Mouse (Mus musculus): Measurements from ENCODE around the gene H2-T3. TPM values are rescaled to one million over a fixed set of nuclear protein-coding genes. Genes with fewer than 3 reads are reported as not detected.

The H2-T3 gene
- polyA plus RNA-seq, 1 experiment, result 1.7 TPM

DNA sequence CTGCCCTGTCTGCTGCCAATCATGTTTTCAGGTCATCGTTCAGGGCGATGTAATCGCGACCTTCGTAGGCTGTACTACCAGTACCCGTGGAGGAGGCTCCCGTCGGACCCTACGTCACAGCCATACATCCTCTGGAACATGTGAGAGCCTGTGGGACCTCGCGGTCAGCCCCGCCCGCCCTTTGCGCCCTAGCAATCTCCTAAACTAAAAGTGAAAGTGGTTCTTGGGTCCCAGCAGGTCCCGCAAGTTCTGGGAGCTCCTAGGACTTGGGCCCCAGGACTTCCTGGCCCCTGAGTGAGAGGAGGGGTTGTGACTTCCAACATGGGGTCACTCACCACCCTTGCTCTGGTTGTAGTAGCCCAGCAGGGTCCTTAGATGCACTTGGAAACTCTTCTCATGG lies 15.4 kb upstream of the H2-T3 start:
- Histone ChIP-seq H3K27ac (ENCODE audit: control insufficient read depth, insufficient read depth, low read length) (no peak overlapping the region), H3K36me3 (ENCODE audit: control insufficient read depth, insufficient read depth, low read length) (no peaks in the 10 kb centered on the region), H3K4me1 (replicated peaks; ENCODE audit: control insufficient read depth, insufficient read depth, low read length) (peaks cover 10% of the 10 kb centered on the region; the same call in 1 of the 2 replicates), H3K27me3 (ENCODE audit: control insufficient read depth, insufficient read depth, low read length) (no peaks in the 10 kb centered on the region; the same call in 1 of the 2 replicates), H3K4me3 (ENCODE audit: control insufficient read depth, insufficient read depth, low read length) (peak overlapping the region; percentile 39)
- TF ChIP-seq POLR2A (IDR thresholded peaks at IDR 0.05; ENCODE audit: control insufficient read depth, extremely low read depth, insufficient read depth, low read length, poor library complexity), result no peak
- no peak for TF ChIP-seq CTCF (IDR thresholded peaks at IDR 0.05; ENCODE audit: borderline replicate concordance, control insufficient read depth, extremely low read depth, insufficient read depth, low read length, poor library complexity)
- whole genome bisulfite sequencing, result under 1% methylated on average over 15 of the region's 15 CpGs
- DNase-seq, result peak; percentile 24

DNA sequence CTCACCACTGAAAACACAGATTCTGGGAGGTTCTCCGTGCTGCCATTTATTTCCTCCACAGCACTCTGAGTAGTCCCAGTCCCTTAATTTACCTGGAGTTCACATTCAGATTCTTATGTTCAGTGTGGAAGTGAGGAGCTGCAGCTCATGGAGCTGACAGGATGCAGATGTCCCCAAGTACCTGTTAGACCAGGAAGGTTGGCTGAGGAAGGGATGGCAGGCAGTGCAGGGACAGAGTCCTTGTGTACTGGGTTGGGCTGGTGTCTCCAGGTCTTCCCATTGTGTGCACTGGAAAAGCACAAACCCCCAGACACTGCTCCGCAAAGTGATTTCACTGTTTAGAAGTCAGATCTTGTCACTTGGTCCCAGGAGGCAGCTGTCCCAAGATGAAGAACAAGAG lies 11.8 kb upstream of the H2-T3 start:
- H3K4me3 ChIP-seq (ENCODE audit: control insufficient read depth, insufficient read depth, low read length), result no peak overlapping the region
- no peak overlapping the region for H3K27ac ChIP-seq (ENCODE audit: control insufficient read depth, insufficient read depth, low read length)
- no peak for TF ChIP-seq CTCF (IDR thresholded peaks at IDR 0.05; ENCODE audit: borderline replicate concordance, control insufficient read depth, extremely low read depth, insufficient read depth, low read length, poor library complexity)
- no peak for TF ChIP-seq POLR2A (IDR thresholded peaks at IDR 0.05; ENCODE audit: control insufficient read depth, extremely low read depth, insufficient read depth, low read length, poor library complexity)
- no peaks in the 10 kb centered on the region for H3K36me3 ChIP-seq (ENCODE audit: control insufficient read depth, insufficient read depth, low read length)
- H3K4me1 ChIP-seq (replicated peaks; ENCODE audit: control insufficient read depth, insufficient read depth, low read length), result peaks cover 10% of the 10 kb centered on the region; the same call in 1 of the 2 replicates
- H3K27me3 ChIP-seq (ENCODE audit: control insufficient read depth, insufficient read depth, low read length), result no peaks in the 10 kb centered on the region; the same call in 1 of the 2 replicates
- WGBS, result 96% methylated on average over 2 of the region's 2 CpGs
- DNase-seq, result no peak

DNA sequence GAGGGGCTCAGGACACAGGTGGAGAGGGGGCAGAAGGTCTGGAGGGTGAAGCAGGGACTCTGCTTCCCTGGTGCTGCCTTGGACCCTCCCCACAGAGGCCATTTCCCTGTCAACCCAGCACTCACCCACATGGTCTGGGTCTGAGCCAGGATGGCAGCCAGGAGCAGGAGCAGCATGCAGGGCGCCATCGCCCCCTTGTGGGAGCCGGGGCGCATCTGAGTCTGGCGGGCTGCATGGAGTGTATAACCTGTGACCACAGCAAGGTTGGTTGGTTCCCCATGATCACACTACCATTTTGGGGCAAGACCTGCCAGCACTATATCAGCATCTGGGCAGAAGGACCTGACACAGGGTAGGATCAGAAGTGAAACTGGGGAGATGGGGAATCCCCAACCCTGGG lies 8.2 kb upstream of the H2-T3 start:
- Histone ChIP-seq H3K4me3 (ENCODE audit: control insufficient read depth, insufficient read depth, low read length) (no peak overlapping the region), H3K4me1 (replicated peaks; ENCODE audit: control insufficient read depth, insufficient read depth, low read length) (peaks cover 12% of the 10 kb centered on the region), H3K36me3 (ENCODE audit: control insufficient read depth, insufficient read depth, low read length) (no peaks in the 10 kb centered on the region), H3K27me3 (ENCODE audit: control insufficient read depth, insufficient read depth, low read length) (no peaks in the 10 kb centered on the region; the same call in 1 of the 2 replicates), H3K27ac (ENCODE audit: control insufficient read depth, insufficient read depth, low read length) (no peak overlapping the region)
- 42% methylated on average over 5 of the region's 5 CpGs for WGBS
- TF ChIP-seq CTCF (IDR thresholded peaks at IDR 0.05; ENCODE audit: borderline replicate concordance, control insufficient read depth, extremely low read depth, insufficient read depth, low read length, poor library complexity) (peak; percentile 70), POLR2A (IDR thresholded peaks at IDR 0.05; ENCODE audit: control insufficient read depth, extremely low read depth, insufficient read depth, low read length, poor library complexity) (no peak)
- DNase-seq, result peak; percentile 70

DNA sequence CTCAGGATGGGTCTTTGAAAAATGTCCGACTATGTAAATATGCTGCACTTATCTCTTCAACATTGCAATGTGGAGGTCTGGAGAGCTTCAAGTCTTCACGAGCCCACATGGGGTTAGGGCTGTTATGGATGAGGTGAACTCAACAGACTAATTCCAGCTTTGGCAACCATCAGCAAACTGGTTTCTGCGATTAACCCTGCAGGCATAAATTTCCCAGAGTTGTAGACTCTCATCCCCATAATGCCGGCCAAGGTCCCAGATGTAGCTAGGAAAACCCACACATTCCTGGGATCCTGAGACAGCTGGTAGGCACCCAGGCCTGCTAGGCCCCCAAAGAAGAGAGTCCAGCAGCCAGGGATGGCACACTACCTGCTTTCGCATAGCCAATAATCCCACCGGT lies 4.4 kb upstream of the H2-T3 start:
- 95% methylated on average over 6 of the region's 6 CpGs for WGBS
- Histone ChIP-seq H3K4me1 (replicated peaks; ENCODE audit: control insufficient read depth, insufficient read depth, low read length) (peaks cover 31% of the 10 kb centered on the region), H3K27me3 (ENCODE audit: control insufficient read depth, insufficient read depth, low read length) (no peaks in the 10 kb centered on the region), H3K27ac (ENCODE audit: control insufficient read depth, insufficient read depth, low read length) (no peak overlapping the region), H3K4me3 (ENCODE audit: control insufficient read depth, insufficient read depth, low read length) (no peak overlapping the region), H3K36me3 (ENCODE audit: control insufficient read depth, insufficient read depth, low read length) (no peaks in the 10 kb centered on the region)
- no peak for TF ChIP-seq POLR2A (IDR thresholded peaks at IDR 0.05; ENCODE audit: control insufficient read depth, extremely low read depth, insufficient read depth, low read length, poor library complexity)
- TF ChIP-seq CTCF (IDR thresholded peaks at IDR 0.05; ENCODE audit: borderline replicate concordance, control insufficient read depth, extremely low read depth, insufficient read depth, low read length, poor library complexity), result no peak
- no peak for DNase-seq

DNA sequence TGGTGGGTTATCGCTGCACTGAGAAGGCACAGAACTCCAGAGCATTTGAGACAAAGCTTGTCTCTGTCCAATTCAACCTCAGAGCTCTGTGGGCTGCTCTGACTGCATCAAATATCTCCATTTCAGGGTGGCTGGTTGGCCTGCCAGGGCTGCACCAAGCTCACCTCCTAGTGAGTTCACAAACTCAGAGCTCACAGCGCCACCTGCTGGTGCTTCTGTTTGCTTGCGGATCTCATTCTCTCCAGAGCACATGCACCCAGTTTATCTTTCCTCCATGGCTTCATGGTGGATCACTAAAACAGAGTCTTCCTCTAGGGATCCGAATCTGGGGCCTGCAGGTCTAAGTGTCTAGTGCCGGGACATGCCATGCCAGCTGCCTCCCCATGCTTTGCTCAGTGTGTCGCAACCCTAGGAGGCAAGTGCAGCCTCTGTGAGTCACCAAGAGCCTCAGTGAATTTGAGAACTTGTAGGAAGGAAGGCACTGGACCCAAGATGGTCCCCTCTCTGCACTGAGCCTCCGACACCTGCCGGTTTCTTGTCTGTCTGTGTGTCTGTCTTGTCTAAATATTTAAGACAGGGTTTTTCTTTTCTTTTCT lies 3.6 kb upstream of the H2-T3 start:
- no peaks in the 10 kb centered on the region for H3K27me3 ChIP-seq (ENCODE audit: control insufficient read depth, insufficient read depth, low read length)
- H3K27ac ChIP-seq (ENCODE audit: control insufficient read depth, insufficient read depth, low read length), result no peak overlapping the region
- TF ChIP-seq POLR2A (IDR thresholded peaks at IDR 0.05; ENCODE audit: control insufficient read depth, extremely low read depth, insufficient read depth, low read length, poor library complexity) (no peak), CTCF (IDR thresholded peaks at IDR 0.05; ENCODE audit: borderline replicate concordance, control insufficient read depth, extremely low read depth, insufficient read depth, low read length, poor library complexity) (peak; percentile 87)
- H3K4me3 ChIP-seq (ENCODE audit: control insufficient read depth, insufficient read depth, low read length), result no peak overlapping the region
- peaks cover 31% of the 10 kb centered on the region for H3K4me1 ChIP-seq (replicated peaks; ENCODE audit: control insufficient read depth, insufficient read depth, low read length)
- 19% methylated on average over 8 of the region's 8 CpGs for WGBS
- peak; percentile 70 for DNase-seq
- no peaks in the 10 kb centered on the region for H3K36me3 ChIP-seq (ENCODE audit: control insufficient read depth, insufficient read depth, low read length)

DNA sequence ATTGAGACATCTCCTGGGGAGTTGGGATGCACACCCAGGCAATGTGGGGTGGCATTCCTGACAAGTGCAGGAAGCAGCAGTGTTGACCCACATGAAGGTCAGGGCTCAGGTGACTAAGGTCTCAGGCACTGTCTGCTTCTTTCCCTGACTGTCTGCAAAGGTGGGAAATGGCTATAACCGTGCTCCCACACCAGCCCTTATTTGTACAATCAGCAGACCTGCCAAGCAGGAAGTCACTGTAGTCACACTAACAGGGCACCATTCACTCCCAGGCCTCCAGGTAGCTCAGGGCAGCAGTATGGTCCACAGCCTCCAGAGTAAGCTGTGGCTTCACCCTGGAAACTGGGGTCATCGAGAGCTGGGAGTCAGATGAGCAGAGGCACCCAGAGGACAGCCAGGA lies 2.3 kb upstream of the H2-T3 start:
- WGBS, result 30% methylated on average over 2 of the region's 2 CpGs

More for the DNA sequence above, 2.3 kb upstream of the H2-T3 start:
- peak overlapping the region; percentile 20; the same call in 1 of the 2 replicates for H3K27ac ChIP-seq (ENCODE audit: control insufficient read depth, insufficient read depth, low read length)
- peak; percentile 25 for DNase-seq
- no peaks in the 10 kb centered on the region for H3K36me3 ChIP-seq (ENCODE audit: control insufficient read depth, insufficient read depth, low read length)
- no peak for TF ChIP-seq POLR2A (IDR thresholded peaks at IDR 0.05; ENCODE audit: control insufficient read depth, extremely low read depth, insufficient read depth, low read length, poor library complexity)
- TF ChIP-seq CTCF (IDR thresholded peaks at IDR 0.05; ENCODE audit: borderline replicate concordance, control insufficient read depth, extremely low read depth, insufficient read depth, low read length, poor library complexity), result no peak
- no peak overlapping the region for H3K4me3 ChIP-seq (ENCODE audit: control insufficient read depth, insufficient read depth, low read length)
- no peaks in the 10 kb centered on the region for H3K27me3 ChIP-seq (ENCODE audit: control insufficient read depth, insufficient read depth, low read length)
- H3K4me1 ChIP-seq (replicated peaks; ENCODE audit: control insufficient read depth, insufficient read depth, low read length), result peaks cover 31% of the 10 kb centered on the region
